Mouse (Mus musculus) intestine, embryonic 16.5 days (tissue): ENCODE measurements around the gene Crlf3. TPM values are rescaled to one million over a fixed set of nuclear protein-coding genes. Genes with fewer than 3 reads are reported as not detected.
A peak's percentile ranks its signal among the peaks of the same experiment; 100 is the strongest.

Experiments used
- ATAC-seq: fragments of 200-750 bp; cut with Nextera tagmentation; 2 replicates; pipeline ENCODE4 v1.8.0; 2017; ENCODE audit warnings: moderate TSS enrichment, moderate library complexity
- H3K27ac ChIP-seq: fragments of 300-500 bp; sonication (generic); 2 replicates; pipeline ENCODE4 v1.5.1; 2014; ENCODE audit warnings: mild to moderate bottlenecking, low read length
- H3K27me3 ChIP-seq: fragments of 300-500 bp; sonication (generic); replicated peaks from 2 replicates; pipeline ENCODE4 v1.6.1; 2014; ENCODE audit warnings: low read length, control low read depth, mixed read lengths; ENCODE audit not compliant: control insufficient read depth, insufficient read depth
- H3K36me3 ChIP-seq: fragments of 300-500 bp; sonication (generic); 2 replicates; pipeline ENCODE4 v1.6.1; 2014; ENCODE audit warnings: low read length, control low read depth; ENCODE audit not compliant: control insufficient read depth, insufficient read depth
- H3K4me1 ChIP-seq: fragments of 300-500 bp; sonication (generic); 2 replicates; pipeline ENCODE4 v1.6.1; 2014; ENCODE audit warnings: low read length, control low read depth, mixed read lengths; ENCODE audit not compliant: control insufficient read depth, insufficient read depth
- H3K4me2 ChIP-seq: fragments of 300-500 bp; sonication (generic); 2 replicates; pipeline ENCODE4 v1.6.1; 2014; ENCODE audit warnings: low read depth, low read length, control low read depth
- H3K4me3 ChIP-seq: fragments of 300-500 bp; sonication (generic); 2 replicates; pipeline ENCODE4 v1.5.1; 2014; ENCODE audit warnings: mild to moderate bottlenecking, low read length
- H3K9ac ChIP-seq: fragments of 300-500 bp; sonication (generic); 2 replicates; pipeline ENCODE4 v1.6.1; 2014; ENCODE audit warnings: low read depth, low read length
- H3K9me3 ChIP-seq: fragments of 300-500 bp; sonication (generic); 2 replicates; pipeline ENCODE4 v1.6.1; 2016; ENCODE audit warnings: low read length, control low read depth; ENCODE audit not compliant: control insufficient read depth
- WGBS: fragments of 180-500 bp; shearing (Covaris S2); extraction: QIAGEN DNeasy Blood & Tissue Kit; methylation state at CpG from one replicate; pipeline ENCODE4 v1.1.7; 2014; 5-methylcytosine and 5-hydroxymethylcytosine counted together
- polyA plus RNA-seq: library from polyadenylated mRNA; unstranded; fragments of >200 nt; fragmentation: Nextera tagmentation; extraction: Ambion mirVana; gene quantifications from 2 replicates; pipeline ENCODE4 v1.2.1, GENCODE M21; 2015

The Crlf3 gene
- polyA plus RNA-seq, 1 experiment from 2014 or later: 22.9 TPM

DNA sequence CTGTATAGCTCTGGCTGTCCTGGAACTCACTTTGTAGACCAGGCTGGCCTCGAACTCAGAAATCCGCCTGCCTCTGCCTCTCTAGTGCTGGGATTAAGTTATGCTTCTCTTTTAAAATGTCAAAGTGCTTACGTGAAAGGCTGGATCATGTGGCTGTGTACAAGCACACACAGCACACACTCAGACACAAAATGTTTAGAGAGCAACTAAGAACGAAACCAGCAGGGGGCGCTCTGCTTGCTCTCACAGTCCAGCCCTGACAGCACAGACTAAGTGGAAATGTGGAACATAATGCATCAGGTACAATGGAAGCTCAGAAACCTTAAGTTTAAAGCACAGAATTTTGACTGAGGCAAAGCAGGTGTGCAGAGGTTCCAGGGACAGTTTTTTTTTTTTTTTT is 6.1 kb upstream of the Crlf3 start:
- H3K27ac ChIP-seq: no peak overlapping the region
- no peaks in the 10 kb centered on the region for H3K36me3 ChIP-seq
- ATAC-seq: peak; percentile 69
- no peak overlapping the region for H3K9ac ChIP-seq
- H3K4me3 ChIP-seq: no peak overlapping the region
- H3K4me1 ChIP-seq: no peaks in the 10 kb centered on the region
- H3K4me2 ChIP-seq: no peak overlapping the region
- H3K27me3 ChIP-seq: no peaks in the 10 kb centered on the region
- 10% methylated on average over 5 of the region's 5 CpGs for WGBS
- no peaks in the 10 kb centered on the region for H3K9me3 ChIP-seq

DNA sequence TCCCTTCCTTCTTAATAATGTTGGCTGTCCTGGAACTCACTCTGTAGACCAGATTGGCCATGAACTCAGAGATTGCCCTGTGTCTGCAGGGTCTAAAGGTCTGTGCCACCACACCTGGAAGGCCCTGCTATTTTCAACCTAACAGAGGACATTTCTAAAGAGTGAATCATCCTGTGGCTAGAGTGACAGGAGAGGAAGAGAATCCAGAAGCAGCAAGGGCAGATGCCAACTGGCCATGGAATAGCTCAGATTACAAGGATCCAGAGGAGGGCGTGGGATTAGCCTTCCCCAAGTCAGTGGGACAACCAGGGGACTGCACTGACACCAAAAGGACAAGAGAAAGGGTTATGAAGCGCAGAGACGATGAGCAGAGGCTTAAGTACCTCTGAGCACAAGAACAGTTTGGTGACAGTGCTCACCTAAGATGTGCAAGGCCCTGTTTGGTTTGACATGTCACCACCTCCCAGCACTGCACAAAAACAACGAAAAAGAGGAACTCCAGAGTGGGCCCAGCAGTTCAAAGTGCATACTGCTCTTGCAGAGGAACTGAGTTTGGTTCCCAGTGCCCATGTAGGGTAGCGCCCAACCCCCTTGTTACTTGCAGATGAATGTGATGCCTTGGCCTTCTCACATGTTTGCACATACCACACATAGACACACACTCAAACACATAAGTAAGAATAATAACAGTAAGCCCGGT is 4.7 kb upstream of the Crlf3 start:
- Histone ChIP-seq H3K9ac (no peak overlapping the region), H3K27ac (peak overlapping the region; percentile 42; the same call in 1 of the 2 replicates), H3K27me3 (no peaks in the 10 kb centered on the region), H3K4me1 (no peaks in the 10 kb centered on the region), H3K4me2 (no peak overlapping the region), H3K9me3 (no peaks in the 10 kb centered on the region), H3K36me3 (no peaks in the 10 kb centered on the region), H3K4me3 (no peak overlapping the region)
- ATAC-seq: no peak
- WGBS: 75% methylated on average over 6 of the region's 6 CpGs

GRCm38 (mm10) chr11:80081786-80082319 is 1.1 kb upstream of the Crlf3 start:
- Histone ChIP-seq H3K4me1 (peaks cover 6% of the 10 kb centered on the region), H3K9me3 (no peaks in the 10 kb centered on the region), H3K36me3 (no peaks in the 10 kb centered on the region), H3K4me2 (0 out of 2 replicates have a peak overlapping the region, but pooled peaks have one; percentile 56), H3K27ac (peak overlapping the region; percentile 99), H3K27me3 (no peaks in the 10 kb centered on the region), H3K9ac (no peak overlapping the region), H3K4me3 (peak overlapping the region; percentile 99)
- WGBS: 74% methylated on average over 7 of the region's 7 CpGs
- no peak for ATAC-seq

GRCm38 (mm10) chr11:80080381-80080825 is 388 bp downstream of the Crlf3 start:
- Histone ChIP-seq H3K27me3 (no peaks in the 10 kb centered on the region), H3K4me1 (peaks cover 6% of the 10 kb centered on the region), H3K27ac (peak overlapping the region; percentile 99), H3K36me3 (no peaks in the 10 kb centered on the region), H3K4me2 (peak overlapping the region; percentile 56), H3K4me3 (peak overlapping the region; percentile 99), H3K9ac (peak overlapping the region; percentile 99), H3K9me3 (no peaks in the 10 kb centered on the region)
- peak; percentile 57 for ATAC-seq
- WGBS: under 1% methylated on average over 32 of the region's 32 CpGs

GRCm38 (mm10) chr11:80079751-80080150 is 1.0 kb downstream of the Crlf3 start:
- H3K27ac ChIP-seq: no peak overlapping the region
- 63% methylated on average over 6 of the region's 6 CpGs for WGBS
- peaks cover 6% of the 10 kb centered on the region for H3K4me1 ChIP-seq
- no peaks in the 10 kb centered on the region for H3K27me3 ChIP-seq
- peak overlapping the region; percentile 99 for H3K9ac ChIP-seq
- no peaks in the 10 kb centered on the region for H3K36me3 ChIP-seq
- peak overlapping the region; percentile 99 for H3K4me3 ChIP-seq
- H3K9me3 ChIP-seq: no peaks in the 10 kb centered on the region
- no peak for ATAC-seq
- H3K4me2 ChIP-seq: peak overlapping the region; percentile 56

DNA sequence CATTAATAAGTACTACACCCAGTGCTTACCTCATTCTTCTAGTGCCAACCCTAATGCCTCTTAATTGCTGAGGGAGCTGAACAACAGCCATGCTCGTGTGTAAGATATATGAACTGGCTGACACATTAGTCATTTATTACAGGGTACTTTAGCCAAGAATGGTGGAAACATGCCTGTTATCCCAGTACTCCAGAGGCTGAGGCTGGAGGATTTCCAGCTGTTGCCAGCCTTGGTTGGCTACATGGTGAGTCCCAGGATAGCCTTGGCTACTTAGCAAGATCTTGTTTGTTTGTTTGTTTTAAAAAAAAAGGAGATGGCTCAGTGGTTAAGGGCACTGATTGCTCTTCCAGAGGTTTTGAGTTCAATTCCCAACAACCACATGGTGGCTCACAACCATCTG is 2.0 kb downstream of the Crlf3 start:
- Histone ChIP-seq H3K9ac (no peak overlapping the region), H3K36me3 (no peaks in the 10 kb centered on the region), H3K4me2 (no peak overlapping the region), H3K27ac (no peak overlapping the region), H3K9me3 (no peaks in the 10 kb centered on the region), H3K27me3 (no peaks in the 10 kb centered on the region), H3K4me3 (no peak overlapping the region), H3K4me1 (peaks cover 6% of the 10 kb centered on the region)
- WGBS: 24% methylated on average over 1 of the region's 1 CpGs
- no peak for ATAC-seq

DNA sequence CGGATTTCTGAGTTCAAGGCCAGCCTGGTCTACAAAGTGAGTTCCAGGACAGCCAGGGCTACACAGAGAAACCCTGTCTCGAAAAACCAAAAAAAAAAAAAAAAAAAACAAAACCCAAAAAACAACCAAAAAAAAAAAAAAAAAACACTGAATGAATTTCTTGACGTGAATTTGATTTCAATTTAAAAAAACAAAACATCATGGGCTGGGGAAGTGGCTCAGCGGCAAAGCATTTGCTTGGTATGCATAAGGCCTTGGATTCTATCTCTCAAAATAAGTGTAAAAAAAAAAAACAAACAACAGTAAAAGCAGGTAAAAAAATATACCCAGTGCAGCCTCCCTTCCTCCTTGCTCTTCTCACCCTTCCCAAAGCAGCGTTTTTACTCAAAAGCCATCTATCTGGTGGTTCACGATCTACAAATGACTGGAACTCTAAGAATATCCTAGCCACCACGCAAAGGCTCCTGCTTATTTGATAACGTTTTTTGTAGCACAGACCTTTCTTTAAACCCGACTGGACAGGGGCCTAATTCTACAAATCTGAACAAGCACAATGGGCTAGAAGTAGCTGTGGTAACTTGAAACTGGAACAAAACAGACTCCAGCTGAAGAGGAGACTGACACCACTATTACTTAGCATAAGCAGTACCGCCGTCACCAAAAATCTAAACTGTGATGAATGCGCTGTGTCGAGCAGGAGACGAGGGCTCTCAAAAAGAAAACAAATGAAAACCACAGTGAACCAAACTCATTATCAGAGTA is 2.8 kb downstream of the Crlf3 start:
- ATAC-seq: no peak
- 83% methylated on average over 13 of the region's 14 CpGs for WGBS
- no peaks in the 10 kb centered on the region for H3K27me3 ChIP-seq
- no peak overlapping the region for H3K27ac ChIP-seq
- H3K9ac ChIP-seq: no peak overlapping the region
- H3K4me1 ChIP-seq: peaks cover 6% of the 10 kb centered on the region
- H3K36me3 ChIP-seq: no peaks in the 10 kb centered on the region
- H3K4me2 ChIP-seq: no peak overlapping the region
- no peak overlapping the region for H3K4me3 ChIP-seq
- H3K9me3 ChIP-seq: no peaks in the 10 kb centered on the region

DNA sequence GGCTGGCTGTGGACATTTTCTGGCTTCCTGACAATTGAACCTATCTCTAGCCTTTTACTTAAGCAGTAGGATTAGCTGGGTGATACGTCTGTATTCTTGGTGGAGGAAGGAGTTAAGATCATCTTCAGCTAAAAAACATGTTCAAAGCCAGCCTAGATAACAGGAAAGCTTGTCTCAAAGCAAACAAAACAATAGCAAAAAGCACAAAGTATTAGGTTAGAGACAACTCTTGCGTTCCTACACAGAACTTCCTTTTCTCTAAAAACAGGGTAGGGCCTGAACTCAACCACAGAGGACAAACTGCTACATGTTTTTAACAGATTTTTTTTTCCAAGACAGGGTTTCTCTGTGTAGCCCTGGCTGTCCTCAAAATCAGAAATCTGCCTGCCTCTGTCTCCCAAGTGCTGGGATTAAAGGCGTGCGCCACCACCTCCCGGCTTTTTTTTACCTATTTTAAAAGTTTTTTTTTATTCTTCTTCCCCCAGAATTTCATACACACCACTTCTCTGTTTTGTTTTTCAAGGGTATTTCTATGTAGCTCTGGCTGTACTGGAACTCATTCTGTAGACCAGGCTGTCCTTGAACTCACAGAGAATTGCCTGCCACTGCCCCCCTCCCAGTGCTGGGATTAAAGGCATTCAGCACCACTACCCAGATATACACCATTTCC is 5.0 kb downstream of the Crlf3 start:
- Histone ChIP-seq H3K36me3 (no peaks in the 10 kb centered on the region), H3K4me3 (no peak overlapping the region), H3K27me3 (no peaks in the 10 kb centered on the region), H3K27ac (no peak overlapping the region), H3K9me3 (no peaks in the 10 kb centered on the region), H3K4me1 (peaks cover 6% of the 10 kb centered on the region), H3K4me2 (no peak overlapping the region), H3K9ac (no peak overlapping the region)
- 94% methylated on average over 5 of the region's 5 CpGs for WGBS
- ATAC-seq: no peak

DNA sequence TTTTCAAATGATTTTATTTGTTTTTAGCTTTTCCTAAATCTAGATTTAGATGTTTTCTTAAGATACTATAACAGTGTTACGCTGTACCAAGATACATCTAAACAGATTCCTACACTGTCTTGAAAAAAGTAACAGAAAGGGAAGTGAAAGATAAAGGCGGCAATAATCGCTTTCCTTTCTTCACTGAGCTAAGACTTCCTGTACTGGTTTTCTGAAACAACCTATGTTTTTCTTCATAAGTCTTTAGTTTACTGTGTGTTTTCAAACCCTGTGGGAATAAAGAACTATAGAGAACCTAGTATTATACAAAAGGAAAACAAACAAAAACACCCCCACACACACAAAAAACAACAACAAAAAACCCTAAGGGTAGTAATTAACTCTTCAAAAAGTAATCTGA is 8.4 kb downstream of the Crlf3 start:
- no peaks in the 10 kb centered on the region for H3K4me1 ChIP-seq
- no peaks in the 10 kb centered on the region for H3K27me3 ChIP-seq
- no peak overlapping the region for H3K9ac ChIP-seq
- H3K9me3 ChIP-seq: no peaks in the 10 kb centered on the region
- H3K4me3 ChIP-seq: no peak overlapping the region
- no peak for ATAC-seq
- H3K27ac ChIP-seq: no peak overlapping the region
- WGBS: 88% methylated on average over 3 of the region's 3 CpGs
- H3K4me2 ChIP-seq: no peak overlapping the region
- H3K36me3 ChIP-seq: no peaks in the 10 kb centered on the region
